Mouse (Mus musculus) CH12.LX (cell line): ENCODE measurements around the gene Gimap3. TPM values are rescaled to one million over a fixed set of nuclear protein-coding genes. Genes with fewer than 3 reads are reported as not detected.

ENCODE experiments used
- DNase-seq: peaks from one replicate; pipeline ENCODE4 v3.0.0-alpha.2; 2013; ENCODE audit errors: extremely low read depth
- H3K27ac ChIP-seq: 2 replicates; pipeline ENCODE4 v1.5.1; 2012; ENCODE audit warnings: low read depth, mild to moderate bottlenecking, control low read depth, moderate library complexity; ENCODE audit not compliant: insufficient read depth
- H3K27me3 ChIP-seq: replicated peaks from 2 replicates; pipeline ENCODE3; 2012; ENCODE audit warnings: inconsistent platforms
- H3K36me3 ChIP-seq, 2 experiments: replicated peaks in 1 of 2; 2 replicates each; pipeline versions ENCODE3 to v1.6.1; 2012; ENCODE audit warnings: inconsistent platforms in 1 of 2, low read length in 1 of 2, mild to moderate bottlenecking in 1 of 2, mixed read lengths in 1 of 2, moderate library complexity in 1 of 2; ENCODE audit not compliant: control insufficient read depth in 1 of 2, insufficient read depth in 1 of 2
- H3K4me1 ChIP-seq, 2 experiments: 2 replicates each; pipeline ENCODE4 v1.6.1; 2012; ENCODE audit warnings: inconsistent platforms in 1 of 2, moderate library complexity in 1 of 2; ENCODE audit not compliant: insufficient read depth in 2 of 2, control insufficient read depth in 1 of 2
- H3K4me2 ChIP-seq: 2 replicates; pipeline ENCODE4 v1.6.1; 2012; ENCODE audit warnings: low read depth, mild to moderate bottlenecking, control low read depth; ENCODE audit not compliant: poor library complexity, insufficient read depth, severe bottlenecking
- H3K4me3 ChIP-seq, 3 experiments: fragments of 150-350 bp in 1 of 3; sonication (generic) in 1 of 3; replicated peaks in 1 of 3; 2 replicates each; pipeline versions ENCODE3 to v1.5.1; 2011 to 2012; ENCODE audit warnings: low read depth in 2 of 3, low read length in 2 of 3, mild to moderate bottlenecking in 2 of 3, moderate library complexity in 2 of 3, control low read depth in 1 of 3, improper control_type of control experiment in 1 of 3, inconsistent platforms in 1 of 3, mixed read lengths in 1 of 3; ENCODE audit not compliant: poor library complexity in 1 of 3
- H3K79me2 ChIP-seq: replicated peaks from 2 replicates; pipeline ENCODE4 v1.6.1; 2012; ENCODE audit warnings: mild to moderate bottlenecking, moderate library complexity; ENCODE audit not compliant: control insufficient read depth, poor library complexity, insufficient read depth, severe bottlenecking; ENCODE audit errors: extremely low read depth
- H3K9ac ChIP-seq: 2 replicates; pipeline ENCODE4 v1.6.1; 2012; ENCODE audit warnings: low read depth, mild to moderate bottlenecking, control low read depth, moderate library complexity; ENCODE audit not compliant: insufficient read depth
- H3K9me3 ChIP-seq: replicated peaks from 2 replicates; pipeline ENCODE3; 2012; ENCODE audit warnings: low read length, inconsistent platforms, mixed read lengths
- BHLHE40 ChIP-seq: IDR thresholded peaks from 2 replicates; pipeline ENCODE4 v1.6.1; 2011; ENCODE audit warnings: mild to moderate bottlenecking, low read depth, low read length, improper control_type of control experiment
- CTCF ChIP-seq, 2 experiments: IDR thresholded peaks in 1 of 2; conservative IDR thresholded peaks in 1 of 2; 2 replicates each; pipeline ENCODE4 v1.5.1; 2011 to 2012; ENCODE audit warnings: low read depth in 2 of 2, low read length in 2 of 2, improper control_type of control experiment in 1 of 2, inconsistent platforms in 1 of 2, mild to moderate bottlenecking in 1 of 2, moderate library complexity in 1 of 2
- E2F4 ChIP-seq: IDR thresholded peaks from 2 replicates; pipeline ENCODE4 v1.6.1; 2011; ENCODE audit warnings: low read depth, low read length, improper control_type of control experiment; ENCODE audit not compliant: insufficient replicate concordance
- ELF1 ChIP-seq: IDR thresholded peaks from 2 replicates; pipeline ENCODE4 v1.6.1; 2014; ENCODE audit warnings: low read depth, mild to moderate bottlenecking, inconsistent platforms, low read length, improper control_type of control experiment
- EP300 ChIP-seq: IDR thresholded peaks from 2 replicates; pipeline ENCODE4 v1.6.1; 2011; ENCODE audit warnings: low read length, improper control_type of control experiment
- GABPA ChIP-seq: IDR thresholded peaks from 2 replicates; pipeline ENCODE4 v1.6.1; 2012; ENCODE audit warnings: low read depth, low read length, improper control_type of control experiment, inconsistent platforms; ENCODE audit not compliant: insufficient replicate concordance
- HCFC1 ChIP-seq: IDR thresholded peaks from 2 replicates; pipeline ENCODE4 v1.6.1; 2012; ENCODE audit warnings: low read depth, mild to moderate bottlenecking, inconsistent platforms, low read length, improper control_type of control experiment
- IRF4 ChIP-seq: IDR thresholded peaks from 2 replicates; pipeline ENCODE4 v1.6.1; 2014; ENCODE audit warnings: low read depth, mild to moderate bottlenecking, inconsistent platforms, low read length, improper control_type of control experiment
- JUN ChIP-seq: IDR thresholded peaks from 2 replicates; pipeline ENCODE4 v1.6.1; 2011; ENCODE audit warnings: low read depth, mild to moderate bottlenecking, low read length, improper control_type of control experiment, moderate library complexity; ENCODE audit not compliant: insufficient read depth
- JUND ChIP-seq: conservative IDR thresholded peaks from 2 replicates; pipeline ENCODE4 v1.6.1; 2011; ENCODE audit warnings: low read depth, low read length, improper control_type of control experiment
- KAT2A ChIP-seq: IDR thresholded peaks from 2 replicates; pipeline ENCODE4 v1.6.1; 2012; ENCODE audit warnings: low read length, improper control_type of control experiment, inconsistent platforms; ENCODE audit not compliant: insufficient replicate concordance
- MAFK ChIP-seq: IDR thresholded peaks from 2 replicates; pipeline ENCODE4 v1.6.1; 2011; ENCODE audit warnings: low read length, improper control_type of control experiment; ENCODE audit not compliant: insufficient replicate concordance
- MAZ ChIP-seq: IDR thresholded peaks from 2 replicates; pipeline ENCODE4 v1.6.1; 2012; ENCODE audit warnings: low read depth, mild to moderate bottlenecking, inconsistent platforms, low read length, improper control_type of control experiment, moderate library complexity
- MEF2A ChIP-seq: IDR thresholded peaks from 2 replicates; pipeline ENCODE4 v1.6.1; 2014; ENCODE audit warnings: low read depth, mild to moderate bottlenecking, inconsistent platforms, low read length, improper control_type of control experiment, borderline replicate concordance
- PAX5 ChIP-seq: IDR thresholded peaks from 2 replicates; pipeline ENCODE4 v1.6.1; 2012; ENCODE audit warnings: low read length, inconsistent platforms, mixed read lengths
- POLR2A ChIP-seq: IDR thresholded peaks from 2 replicates; pipeline ENCODE4 v1.6.1; 2011; ENCODE audit warnings: low read depth, mild to moderate bottlenecking, improper control_type of control experiment, low read length
- POLR2AphosphoS2 ChIP-seq: IDR thresholded peaks from 2 replicates; pipeline ENCODE4 v1.6.1; 2011; ENCODE audit warnings: low read depth, low read length, improper control_type of control experiment
- RAD21 ChIP-seq: IDR thresholded peaks from 2 replicates; pipeline ENCODE4 v1.6.1; 2011; ENCODE audit warnings: low read depth, mild to moderate bottlenecking, low read length, improper control_type of control experiment, moderate library complexity
- RCOR1 ChIP-seq: conservative IDR thresholded peaks from 2 replicates; pipeline ENCODE4 v1.6.1; 2012; ENCODE audit warnings: low read depth, mild to moderate bottlenecking, inconsistent platforms, low read length, improper control_type of control experiment
- SMC3 ChIP-seq: IDR thresholded peaks from 2 replicates; pipeline ENCODE4 v1.6.1; 2011; ENCODE audit warnings: low read depth, low read length, improper control_type of control experiment
- TBP ChIP-seq: conservative IDR thresholded peaks from 2 replicates; pipeline ENCODE4 v1.6.1; 2011; ENCODE audit warnings: low read depth, low read length, improper control_type of control experiment
- TCF12 ChIP-seq: IDR thresholded peaks from 2 replicates; pipeline ENCODE4 v1.6.1; 2014; ENCODE audit warnings: low read depth, mild to moderate bottlenecking, inconsistent platforms, low read length, improper control_type of control experiment
- UBTF ChIP-seq: IDR thresholded peaks from 2 replicates; pipeline ENCODE4 v1.6.1; 2012; ENCODE audit warnings: low read depth, mild to moderate bottlenecking, inconsistent platforms, low read length, improper control_type of control experiment, moderate library complexity
- USF1 ChIP-seq: IDR thresholded peaks from 2 replicates; pipeline ENCODE4 v1.6.1; 2014; ENCODE audit warnings: low read depth, mild to moderate bottlenecking, inconsistent platforms, low read length, improper control_type of control experiment
- USF2 ChIP-seq: conservative IDR thresholded peaks from 2 replicates; pipeline ENCODE4 v1.6.1; 2011; ENCODE audit warnings: low read depth, low read length, improper control_type of control experiment
- ZKSCAN1 ChIP-seq: IDR thresholded peaks from 2 replicates; pipeline ENCODE4 v1.6.1; 2012; ENCODE audit warnings: low read depth, inconsistent platforms, low read length, improper control_type of control experiment, borderline replicate concordance
- dilution Hi-C: fragments of 300-500 bp; cut with MboI; formaldehyde crosslinking; loops from 2 replicates; pipeline ENCODE4 v1.14.3; 2020; ENCODE audit warnings: low sequenced_read_pairs; ENCODE audit not compliant: extremely low pct_unique_long_range_greater_than_20kb, extremely low pct_ligation_motif_present
- in situ Hi-C: fragments of 300-500 bp; cut with MboI; formaldehyde crosslinking; loops from 3 replicates; pipeline ENCODE4 v1.14.3; 2019; ENCODE audit warnings: low sequenced_read_pairs, low pct_ligation_motif_present, low pct_unique_long_range_greater_than_20kb, mixed read lengths
- polyA plus RNA-seq: library from polyadenylated mRNA; unstranded; fragments of >175 nt; gene quantifications from 2 replicates; pipeline ENCODE4 v1.2.1, GENCODE M21; 2012; ENCODE audit warnings: low read depth; ENCODE audit not compliant: insufficient read length
- total RNA-seq, 2 experiments: library from RNA; depleted of rRNA; stranded (reverse); fragments of 300-350 nt in 1 of 2; fragments of >200 nt in 1 of 2; gene quantifications; 2 replicates each; pipeline ENCODE4 v1.2.3; 2012 to 2014

The Gimap3 gene
- total and polyA plus RNA-seq, 3 experiments, result 10.8 to 28.2 (median 17.7) TPM

DNA sequence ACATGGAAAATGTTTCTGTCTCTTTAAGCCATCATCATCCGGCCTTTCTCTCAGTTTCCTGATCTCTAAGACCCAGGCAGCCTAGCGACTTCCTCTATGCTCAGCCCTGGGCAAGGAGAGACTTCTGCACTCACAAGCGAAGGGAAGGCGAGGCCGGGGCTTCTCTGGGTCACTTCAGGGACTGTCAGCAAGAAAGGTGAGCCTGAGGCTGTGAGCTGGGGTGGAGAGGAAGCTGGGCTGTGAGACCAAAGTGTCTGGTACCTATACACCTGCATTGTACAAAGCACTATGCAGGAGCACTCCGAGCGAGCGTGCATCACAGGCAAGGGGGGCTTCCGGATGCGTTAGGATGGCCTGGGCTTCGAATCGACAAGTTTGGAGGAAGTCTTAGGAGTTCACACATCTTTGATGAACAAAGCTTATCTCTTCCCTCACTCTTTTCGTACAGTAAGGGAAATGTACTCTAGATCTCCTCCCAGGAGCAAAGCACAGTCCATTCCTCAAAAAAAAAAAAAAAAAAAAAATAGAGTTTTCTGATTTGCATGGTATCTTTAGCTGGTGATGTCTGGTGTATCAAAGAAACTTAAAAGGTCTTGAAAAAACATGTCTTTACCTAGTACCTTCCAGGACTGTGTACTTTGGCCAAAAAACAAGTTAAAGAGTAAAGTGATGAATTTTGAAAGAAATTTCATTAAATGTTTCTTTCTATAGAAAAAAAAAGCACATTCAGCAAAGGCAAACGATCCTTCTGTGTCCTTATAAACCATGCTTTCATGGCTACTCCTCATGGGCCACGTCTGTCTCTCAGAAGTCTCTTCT lies 31.5 kb downstream of the Gimap3 start, which contains the start of gene Gimap1 (continued):
- peak; percentile 33; the same call in 1 of the 2 replicates for TF ChIP-seq IRF4
- TF ChIP-seq POLR2AphosphoS2, result 0 out of 2 replicates have a peak, but pooled peaks have one; percentile 55
- TF ChIP-seq TCF12, result peak; percentile 74; the same call in 1 of the 2 replicates
- no peak for TF ChIP-seq MEF2A
- TF ChIP-seq HCFC1, result peak; percentile 76
- TF ChIP-seq EP300, result peak; percentile 51
- TF ChIP-seq JUND, result 0 out of 2 replicates have a peak, but pooled peaks have one; percentile 8
- TF ChIP-seq ELF1, result peak; percentile 88
- no peak for TF ChIP-seq GABPA
- TF ChIP-seq ZKSCAN1, result no peak

DNA sequence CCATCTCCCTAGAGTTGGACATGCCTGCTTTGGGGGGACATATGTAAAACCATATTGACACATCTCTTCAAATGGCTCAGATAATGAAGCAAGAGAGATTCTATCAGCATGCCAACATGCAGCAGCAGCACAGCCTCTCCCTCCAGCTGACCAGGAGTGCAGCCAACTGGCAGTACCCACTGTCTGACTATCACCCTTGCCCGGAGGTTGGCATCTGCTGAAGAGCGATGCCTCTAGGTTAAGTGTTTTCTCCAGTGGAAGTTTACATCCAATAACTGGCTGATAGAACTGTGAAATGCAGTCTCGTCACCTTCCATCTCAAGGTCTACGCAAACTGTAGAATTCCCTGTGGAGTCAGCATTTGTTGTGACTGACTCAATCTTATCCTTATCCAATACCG lies 33.0 kb downstream of the Gimap3 start:
- peaks cover 50% of the 10 kb centered on the region for H3K79me2 ChIP-seq
- dilution Hi-C loops, result no loop called here
- peak overlapping the region; percentile 40 for H3K27ac ChIP-seq
- TF ChIP-seq MAZ (no peak), UBTF (no peak), GABPA (no peak), JUN (no peak), RAD21 (no peak), TCF12 (no peak)
- H3K4me1 ChIP-seq, result peaks cover 17 to 61% of the 10 kb centered on the region in 2 experiments
- peaks cover 7% of the 10 kb centered on the region for H3K9me3 ChIP-seq
- peak overlapping the region in 2 of 3 experiments; percentile 17 to 66 for H3K4me3 ChIP-seq
- DNase-seq, result no peak
- peak overlapping the region; percentile 72 for H3K9ac ChIP-seq
- in situ Hi-C loops, result loop anchor here (5.0 kb wide), 1 partner anchor 35 kb away; no protein-coding TSS in a partner anchor
- H3K36me3 ChIP-seq, result peaks cover 14 to 25% of the 10 kb centered on the region in 2 experiments
- H3K27me3 ChIP-seq, result no peaks in the 10 kb centered on the region
- H3K4me2 ChIP-seq, result peak overlapping the region; percentile 53

DNA sequence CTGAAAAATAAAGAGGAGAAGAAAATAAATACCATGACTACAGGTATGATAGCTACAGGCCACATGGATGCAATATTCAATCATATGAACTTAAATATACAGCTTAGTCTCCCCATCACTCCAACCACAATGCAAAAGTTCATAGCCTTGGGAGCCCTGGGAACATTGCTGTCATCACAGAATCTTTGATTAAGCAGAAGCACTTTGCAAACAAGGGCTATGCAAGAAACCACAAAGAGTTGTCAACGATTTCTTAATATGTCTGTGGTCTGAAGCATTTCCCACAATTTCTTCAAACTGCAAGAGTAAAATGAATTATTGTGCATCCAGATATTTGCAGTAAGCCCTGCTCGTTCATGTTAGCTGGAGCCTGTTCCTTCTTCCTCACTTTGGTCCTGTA lies 33.6 kb downstream of the Gimap3 start:
- DNase-seq, result no peak
- peaks cover 20 to 62% of the 10 kb centered on the region in 2 experiments for H3K4me1 ChIP-seq

More for the DNA sequence above, 33.6 kb downstream of the Gimap3 start:
- Histone ChIP-seq H3K36me3 (peaks cover 7 to 18% of the 10 kb centered on the region in 2 experiments), H3K9ac (peak overlapping the region; percentile 72), H3K4me3 (no peak overlapping the region), H3K4me2 (peak overlapping the region; percentile 14; the same call in 1 of the 2 replicates)
- in situ Hi-C loops, result loop anchor here (5.0 kb wide), 1 partner anchor 35 kb away; no protein-coding TSS in a partner anchor
- no peak for TF ChIP-seq E2F4
- no peak for TF ChIP-seq ZKSCAN1
- no peak for TF ChIP-seq POLR2A
- TF ChIP-seq EP300, result no peak
- TF ChIP-seq CTCF (conservative IDR thresholded peaks at IDR 0.05 in 1 of 2, IDR thresholded peaks at IDR 0.05 in 1 of 2; ENCODE audit: low read depth in 2 of 2, low read length in 2 of 2), result no peak
- TF ChIP-seq JUND, result no peak
- TF ChIP-seq SMC3, result no peak
- no peak for TF ChIP-seq JUN
- no peak for TF ChIP-seq TBP
- TF ChIP-seq USF2, result no peak
- TF ChIP-seq IRF4, result no peak
- no peak for TF ChIP-seq BHLHE40
- no peak for TF ChIP-seq PAX5
- TF ChIP-seq KAT2A, result no peak
- no peak for TF ChIP-seq MAFK
- TF ChIP-seq GABPA, result no peak
- TF ChIP-seq USF1, result no peak
- no peak for TF ChIP-seq RCOR1
- TF ChIP-seq, all 38 proteins: peak for 0
- Histone ChIP-seq H3K9me3 (peaks cover 2% of the 10 kb centered on the region), H3K79me2 (peaks cover 44% of the 10 kb centered on the region), H3K27ac (peak overlapping the region; percentile 40), H3K27me3 (no peaks in the 10 kb centered on the region)
- dilution Hi-C loops, result no loop called here
